Mouse (Mus musculus) stomach, postnatal 0 days (tissue): ENCODE results near the gene Cwh43. TPM values are rescaled to one million over a fixed set of nuclear protein-coding genes. Genes with fewer than 3 reads are reported as not detected.
A peak's percentile ranks its signal among the peaks of the same experiment; 100 is the strongest.

Experiments
- ATAC-seq: fragments of 200-750 bp; cut with Nextera tagmentation; 2 replicates; pipeline ENCODE4 v1.8.0; 2017; ENCODE audit not compliant: low FRiP score, low TSS enrichment
- DNase-seq: peaks from one replicate; pipeline ENCODE4 v3.0.0-alpha.2; 2016; ENCODE audit warnings: low spot score
- H3K27ac ChIP-seq: fragments of 300-500 bp; sonication (generic); replicated peaks from 2 replicates; pipeline ENCODE4 v1.5.1; 2014; ENCODE audit warnings: mild to moderate bottlenecking, control low read depth
- H3K27me3 ChIP-seq: fragments of 300-500 bp; sonication (generic); 2 replicates; pipeline ENCODE4 v1.6.1; 2014; ENCODE audit warnings: low read length; ENCODE audit not compliant: control insufficient read depth, insufficient read depth
- H3K36me3 ChIP-seq: fragments of 300-500 bp; sonication (generic); 2 replicates; pipeline ENCODE4 v1.6.1; 2014; ENCODE audit warnings: low read length, mixed read lengths; ENCODE audit not compliant: control insufficient read depth, insufficient read depth
- H3K4me1 ChIP-seq: fragments of 300-500 bp; sonication (generic); replicated peaks from 2 replicates; pipeline ENCODE4 v1.6.1; 2014; ENCODE audit warnings: antibody characterized with exemption; ENCODE audit not compliant: control insufficient read depth, insufficient read depth
- H3K4me2 ChIP-seq: fragments of 300-500 bp; sonication (generic); replicated peaks from 2 replicates; pipeline ENCODE4 v1.6.1; 2014; ENCODE audit warnings: low read depth, mild to moderate bottlenecking, control low read depth, moderate library complexity
- H3K4me3 ChIP-seq: fragments of 300-500 bp; sonication (generic); 2 replicates; pipeline ENCODE4 v1.5.1; 2014; ENCODE audit warnings: low read depth, low read length, control low read depth
- H3K9ac ChIP-seq: fragments of 300-500 bp; sonication (generic); 2 replicates; pipeline ENCODE4 v1.6.1; 2014; ENCODE audit warnings: mild to moderate bottlenecking, low read length, control low read depth, mixed read lengths
- H3K9me3 ChIP-seq: fragments of 300-500 bp; sonication (generic); 2 replicates; pipeline ENCODE4 v1.6.1; 2016; ENCODE audit warnings: low read length; ENCODE audit not compliant: control insufficient read depth
- CTCF ChIP-seq: IDR thresholded peaks from 2 replicates; pipeline ENCODE4 v1.5.1; 2016; ENCODE audit warnings: antibody characterized with exemption, low read depth, mild to moderate bottlenecking, moderate library complexity
- EP300 ChIP-seq: optimal IDR thresholded peaks from 2 replicates; pipeline ENCODE3; 2016; ENCODE audit warnings: antibody characterized with exemption
- WGBS: fragments of 180-500 bp; shearing (Covaris S2); extraction: QIAGEN DNeasy Blood & Tissue Kit; methylation state at CpG from one replicate; pipeline ENCODE4 v1.1.7; 2014; 5-methylcytosine and 5-hydroxymethylcytosine counted together
- polyA plus RNA-seq: library from polyadenylated mRNA; unstranded; fragments of >200 nt; fragmentation: Nextera tagmentation; extraction: Ambion mirVana; gene quantifications from 2 replicates; pipeline ENCODE4 v1.2.1, GENCODE M21; 2015

Cwh43 gene
- polyA plus RNA-seq, 1 experiment from 2014 or later: 8.6 TPM

- no peak overlapping the region for H3K9ac ChIP-seq
- peak; percentile 63 for DNase-seq
- H3K27me3 ChIP-seq: no peaks in the 10 kb centered on the region
- ATAC-seq: peak; percentile 80
- no peaks in the 10 kb centered on the region for H3K4me1 ChIP-seq
- H3K4me3 ChIP-seq: no peak overlapping the region
- H3K4me2 ChIP-seq: no peak overlapping the region
- 74% methylated on average over 2 of the region's 2 CpGs for WGBS
- H3K9me3 ChIP-seq: no peaks in the 10 kb centered on the region
- H3K27ac ChIP-seq: peak overlapping the region; percentile 63
- no peak for TF ChIP-seq EP300
- no peak for TF ChIP-seq CTCF
- no peaks in the 10 kb centered on the region for H3K36me3 ChIP-seq
Observed at GRCm38 (mm10) chr5:73364107-73364864, 41.6 kb upstream of the Cwh43 start.

GRCm38 (mm10) chr5:73367906-73368305, 38.0 kb upstream of the Cwh43 start:
- 43% methylated on average over 4 of the region's 4 CpGs for WGBS
- H3K27ac ChIP-seq: peak overlapping the region; percentile 35
- peak; percentile 22; the same call in 1 of the 2 replicates for ATAC-seq
- H3K4me2 ChIP-seq: no peak overlapping the region
- no peaks in the 10 kb centered on the region for H3K36me3 ChIP-seq
- H3K27me3 ChIP-seq: no peaks in the 10 kb centered on the region
- no peak overlapping the region for H3K9ac ChIP-seq
- no peak for TF ChIP-seq CTCF
- TF ChIP-seq EP300: no peak
- no peak for DNase-seq
- H3K4me3 ChIP-seq: no peak overlapping the region
- no peaks in the 10 kb centered on the region for H3K9me3 ChIP-seq
- no peaks in the 10 kb centered on the region for H3K4me1 ChIP-seq

- Histone ChIP-seq H3K27me3 (no peaks in the 10 kb centered on the region), H3K9me3 (no peaks in the 10 kb centered on the region), H3K4me2 (no peak overlapping the region), H3K4me1 (no peaks in the 10 kb centered on the region), H3K9ac (no peak overlapping the region), H3K27ac (peak overlapping the region; percentile 61), H3K4me3 (no peak overlapping the region), H3K36me3 (no peaks in the 10 kb centered on the region)
- WGBS: 55% methylated on average over 10 of the region's 10 CpGs
- ATAC-seq (peak; percentile 61; the same call in 1 of the 2 replicates), DNase-seq (no peak)
- TF ChIP-seq EP300 (no peak), CTCF (no peak)
Observed at GRCm38 (mm10) chr5:73368845-73369447, 36.9 kb upstream of the Cwh43 start.

GRCm38 (mm10) chr5:73369731-73370130, 36.1 kb upstream of the Cwh43 start:
- 0 out of 2 replicates have a peak overlapping the region, but pooled peaks have one; percentile 41 for H3K27ac ChIP-seq
- no peaks in the 10 kb centered on the region for H3K4me1 ChIP-seq
- H3K4me3 ChIP-seq: no peak overlapping the region
- ATAC-seq (no peak), DNase-seq (no peak)
- H3K9ac ChIP-seq: no peak overlapping the region
- no peaks in the 10 kb centered on the region for H3K27me3 ChIP-seq
- WGBS: 52% methylated on average over 3 of the region's 3 CpGs
- no peaks in the 10 kb centered on the region for H3K36me3 ChIP-seq
- TF ChIP-seq EP300: no peak
- no peak for TF ChIP-seq CTCF
- H3K4me2 ChIP-seq: no peak overlapping the region
- H3K9me3 ChIP-seq: no peaks in the 10 kb centered on the region

- Histone ChIP-seq H3K9me3 (no peaks in the 10 kb centered on the region), H3K27ac (no peak overlapping the region), H3K4me2 (no peak overlapping the region), H3K9ac (no peak overlapping the region), H3K36me3 (no peaks in the 10 kb centered on the region), H3K27me3 (no peaks in the 10 kb centered on the region), H3K4me1 (no peaks in the 10 kb centered on the region), H3K4me3 (no peak overlapping the region)
- 55% methylated on average over 5 of the region's 5 CpGs for WGBS
- ATAC-seq (no peak), DNase-seq (no peak)
- TF ChIP-seq CTCF: no peak
- no peak for TF ChIP-seq EP300
Observed at GRCm38 (mm10) chr5:73372601-73373000, 33.3 kb upstream of the Cwh43 start.

GRCm38 (mm10) chr5:73373184-73373583, 32.7 kb upstream of the Cwh43 start:
- Histone ChIP-seq H3K4me3 (no peak overlapping the region), H3K27ac (no peak overlapping the region), H3K36me3 (no peaks in the 10 kb centered on the region), H3K9ac (no peak overlapping the region), H3K4me1 (no peaks in the 10 kb centered on the region), H3K9me3 (no peaks in the 10 kb centered on the region), H3K4me2 (no peak overlapping the region), H3K27me3 (no peaks in the 10 kb centered on the region)
- ATAC-seq (no peak), DNase-seq (no peak)
- no peak for TF ChIP-seq EP300
- TF ChIP-seq CTCF: peak; percentile 24; the same call in 1 of the 2 replicates
- WGBS: 47% methylated on average over 3 of the region's 3 CpGs
